Mouse (Mus musculus) kidney, adult 2 months (tissue): ENCODE measurements around the gene Neu2. TPM values are rescaled to one million over a fixed set of nuclear protein-coding genes. Genes with fewer than 3 reads are reported as not detected.

Experiments
- DNase-seq: peaks from one replicate; pipeline ENCODE4 v3.0.0; 2021
- H3K27ac ChIP-seq: fragments of 200-500 bp; 2 replicates; pipeline ENCODE4 v1.5.1; 2012; ENCODE audit warnings: low read depth, low read length, control low read depth, inconsistent platforms; ENCODE audit not compliant: insufficient read depth
- H3K27me3 ChIP-seq: fragments of 200-500 bp; replicated peaks from 2 replicates; pipeline ENCODE4 v1.6.1; 2012; ENCODE audit warnings: mild to moderate bottlenecking, moderate library complexity, low read length, inconsistent platforms; ENCODE audit not compliant: control insufficient read depth, insufficient read depth
- H3K36me3 ChIP-seq: fragments of 200-500 bp; 2 replicates; pipeline ENCODE4 v1.6.1; 2012; ENCODE audit warnings: mild to moderate bottlenecking, moderate library complexity, low read length, inconsistent platforms; ENCODE audit not compliant: control insufficient read depth, insufficient read depth
- H3K4me1 ChIP-seq: fragments of 200-500 bp; 2 replicates; pipeline ENCODE4 v1.6.1; 2011; ENCODE audit warnings: low read length; ENCODE audit not compliant: control insufficient read depth, insufficient read depth
- H3K4me3 ChIP-seq: fragments of 200-500 bp; 2 replicates; pipeline ENCODE4 v1.5.1; 2011; ENCODE audit warnings: mild to moderate bottlenecking, low read depth, low read length, control low read depth; ENCODE audit not compliant: insufficient read depth
- CTCF ChIP-seq: fragments of 200-500 bp; conservative IDR thresholded peaks from 2 replicates; pipeline ENCODE4 v1.5.1; 2011; ENCODE audit warnings: low read depth, mild to moderate bottlenecking, control low read depth, low read length, moderate library complexity, mixed read lengths; ENCODE audit not compliant: insufficient read depth, insufficient read length
- POLR2A ChIP-seq: fragments of 200-500 bp; IDR thresholded peaks from one replicate; pipeline ENCODE4 v1.6.1; 2011; ENCODE audit warnings: low read depth, low read length, control low read depth
- WGBS: fragments of 180-500 bp; shearing (Covaris S2); methylation state at CpG from one replicate; pipeline ENCODE4 v1.1.7; 2018; 5-methylcytosine and 5-hydroxymethylcytosine counted together
- polyA plus RNA-seq: library from polyadenylated mRNA; depleted of rRNA; stranded (reverse); fragments of >200 nt; gene quantifications from 2 replicates; pipeline ENCODE4 v1.2.3, GENCODE M21; 2012

The Neu2 gene
- polyA plus RNA-seq, 1 experiment: 20.3 TPM

DNA sequence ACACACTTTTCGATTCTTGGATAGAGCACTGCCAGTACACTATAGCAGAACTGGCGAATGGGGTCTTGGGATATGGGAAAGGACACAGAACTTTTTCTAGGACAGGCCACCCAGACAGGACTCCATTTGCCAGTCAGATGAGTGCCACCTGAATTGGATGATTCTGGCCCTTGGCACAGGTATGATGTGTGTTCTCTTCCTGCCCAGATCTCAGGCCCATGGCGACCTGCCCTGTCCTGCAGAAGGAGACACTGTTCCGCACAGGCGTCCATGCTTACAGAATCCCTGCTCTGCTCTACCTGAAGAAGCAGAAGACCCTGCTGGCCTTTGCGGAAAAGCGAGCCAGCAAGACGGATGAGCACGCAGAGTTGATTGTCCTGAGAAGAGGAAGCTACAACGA, 85.0 kb downstream of the Neu2 start:
- Histone ChIP-seq H3K27me3 (no peaks in the 10 kb centered on the region), H3K36me3 (no peaks in the 10 kb centered on the region), H3K27ac (no peak overlapping the region), H3K4me1 (no peaks in the 10 kb centered on the region), H3K4me3 (no peak overlapping the region)
- no peak for DNase-seq
- WGBS: 94% methylated on average over 10 of the region's 10 CpGs
- TF ChIP-seq CTCF (no peak), POLR2A (no peak)

DNA sequence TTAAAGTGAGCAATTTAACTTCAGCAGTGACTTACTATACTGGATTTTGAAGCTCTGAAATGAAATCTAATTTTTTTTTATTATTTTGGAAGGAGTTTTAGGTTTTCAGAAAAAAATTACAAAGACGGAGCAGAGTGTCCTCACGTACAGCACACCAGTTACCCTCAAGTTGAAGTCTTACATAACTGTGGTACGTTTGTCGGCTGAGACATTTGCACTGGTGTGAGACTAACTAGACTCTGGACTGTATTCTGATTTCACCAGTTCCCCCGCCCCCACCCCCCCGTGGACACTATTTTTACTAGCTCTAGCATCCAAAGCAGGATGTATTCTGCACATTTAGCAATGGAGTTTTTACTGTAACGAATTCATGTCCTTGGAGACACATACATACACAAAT, 90.8 kb downstream of the Neu2 start:
- 63% methylated on average over 7 of the region's 7 CpGs for WGBS

DNA sequence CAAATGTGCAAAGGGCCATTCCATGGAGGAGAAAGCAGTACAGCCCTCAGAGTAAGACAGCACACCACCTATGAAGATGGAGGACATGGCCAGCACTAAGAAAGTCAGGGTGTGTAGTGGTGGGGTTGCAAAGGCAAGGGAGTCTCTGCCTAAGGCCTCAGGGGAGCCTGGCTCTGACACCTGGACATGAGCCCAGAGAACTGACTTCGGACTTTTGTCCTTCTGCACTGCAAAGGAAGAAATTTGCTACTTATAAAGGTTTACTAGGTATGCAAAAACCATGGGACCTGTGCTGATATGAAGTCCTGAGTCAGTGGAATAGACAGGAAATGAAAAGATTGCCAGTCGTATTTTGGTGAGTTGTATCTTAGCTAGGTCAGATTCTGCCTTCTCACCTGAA, 92.1 kb downstream of the Neu2 start:
- Histone ChIP-seq H3K27ac (peak overlapping the region; percentile 84), H3K4me3 (no peak overlapping the region), H3K36me3 (no peaks in the 10 kb centered on the region), H3K4me1 (peaks cover 16% of the 10 kb centered on the region), H3K27me3 (no peaks in the 10 kb centered on the region)
- WGBS: 41% methylated on average over 2 of the region's 2 CpGs
- DNase-seq: peak; percentile 76
- TF ChIP-seq POLR2A: no peak
- TF ChIP-seq CTCF: no peak

More for the DNA sequence above, 90.8 kb downstream of the Neu2 start:
- Histone ChIP-seq H3K4me1 (peaks cover 16% of the 10 kb centered on the region), H3K4me3 (no peak overlapping the region), H3K36me3 (no peaks in the 10 kb centered on the region), H3K27ac (no peak overlapping the region; the same call in 1 of the 2 replicates), H3K27me3 (no peaks in the 10 kb centered on the region)
- peak; percentile 65 for DNase-seq
- no peak for TF ChIP-seq POLR2A
- no peak for TF ChIP-seq CTCF

DNA sequence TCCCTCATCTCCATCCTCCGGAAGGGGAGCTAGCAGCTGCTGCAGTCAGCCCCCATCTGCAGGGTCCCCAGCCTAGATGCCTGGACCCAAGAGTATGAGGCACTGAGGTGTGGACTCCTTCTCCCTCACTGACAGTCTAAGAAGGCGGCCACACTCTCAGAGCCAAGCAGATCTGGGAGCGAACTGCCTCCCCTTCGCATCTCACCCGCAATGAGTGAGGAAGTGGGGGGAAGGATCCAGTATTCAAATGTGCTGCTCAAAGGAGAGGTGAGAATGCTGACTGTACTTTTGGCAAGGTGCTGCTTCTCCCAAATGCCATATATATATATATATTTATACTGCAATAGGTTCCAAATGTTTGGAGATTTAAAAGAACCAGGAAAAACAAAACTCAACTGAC, 93.7 kb downstream of the Neu2 start:
- Histone ChIP-seq H3K4me3 (no peak overlapping the region), H3K36me3 (no peaks in the 10 kb centered on the region), H3K4me1 (peaks cover 16% of the 10 kb centered on the region), H3K27ac (no peak overlapping the region), H3K27me3 (no peaks in the 10 kb centered on the region)
- 92% methylated on average over 5 of the region's 5 CpGs for WGBS
- no peak for DNase-seq
- TF ChIP-seq CTCF: no peak
- TF ChIP-seq POLR2A: no peak

DNA sequence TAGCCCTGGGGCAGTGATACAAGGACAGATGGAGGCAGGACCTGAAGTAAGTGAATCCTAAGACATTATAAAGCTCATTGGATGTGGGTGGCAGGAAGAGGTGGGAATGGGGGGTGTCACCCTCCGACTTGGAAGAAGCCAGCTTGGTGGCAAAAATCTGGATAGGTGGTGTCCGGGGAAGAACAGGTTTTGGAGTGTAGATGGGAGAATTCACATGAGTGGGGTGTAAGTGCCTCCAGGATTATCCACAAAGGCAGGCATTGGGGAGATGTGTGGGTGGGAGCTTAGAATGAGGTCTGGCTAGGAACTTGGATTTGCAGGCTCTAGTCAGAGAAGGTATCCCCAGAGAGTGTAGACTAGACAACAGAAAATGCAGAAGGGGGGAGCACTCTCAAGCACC, 95.6 kb downstream of the Neu2 start:
- Histone ChIP-seq H3K27ac (no peak overlapping the region), H3K4me1 (peaks cover 11% of the 10 kb centered on the region), H3K4me3 (no peak overlapping the region), H3K36me3 (no peaks in the 10 kb centered on the region), H3K27me3 (no peaks in the 10 kb centered on the region)
- no peak for TF ChIP-seq POLR2A
- TF ChIP-seq CTCF: no peak
- 87% methylated on average over 2 of the region's 2 CpGs for WGBS
- DNase-seq: no peak

DNA sequence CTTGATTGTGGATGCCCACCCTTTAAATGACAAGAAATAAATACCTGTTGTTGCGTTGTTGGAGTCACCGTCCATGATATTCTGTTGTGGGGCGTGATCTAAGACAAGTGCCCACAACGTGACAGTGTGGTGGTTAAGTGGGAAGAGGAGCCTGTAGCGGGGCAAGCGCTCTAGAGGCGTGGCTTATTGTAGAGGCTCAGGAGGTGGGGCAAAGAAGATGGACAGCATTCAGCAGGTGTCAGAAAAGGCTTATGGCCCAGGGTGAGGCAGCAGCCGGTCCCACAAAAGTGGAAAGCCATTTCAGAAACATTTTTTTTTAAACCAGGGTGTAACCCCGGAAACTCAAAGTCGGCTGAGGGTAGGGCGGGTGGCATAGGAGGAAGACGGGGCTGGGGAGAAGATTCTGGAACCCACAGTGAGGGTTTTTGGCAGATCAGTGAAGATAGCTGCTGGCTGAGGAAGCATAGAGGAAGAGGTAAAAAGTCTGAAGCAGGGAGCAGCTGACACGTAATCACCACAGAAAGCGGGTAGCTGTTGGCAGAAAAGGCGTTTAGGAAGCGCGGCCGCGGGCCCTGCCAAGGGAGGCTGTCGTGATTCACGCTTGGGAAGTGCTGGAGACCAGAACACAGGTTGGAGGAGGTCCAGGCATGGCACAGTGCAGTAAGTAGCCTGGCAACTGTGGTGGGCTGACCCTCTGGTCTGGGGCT, 97.8 kb downstream of the Neu2 start:
- peaks cover under 1% of the 10 kb centered on the region; the same call in 1 of the 2 replicates for H3K4me1 ChIP-seq
- 78% methylated on average over 21 of the region's 21 CpGs for WGBS
- DNase-seq: peak; percentile 54
- no peak overlapping the region for H3K27ac ChIP-seq
- TF ChIP-seq POLR2A: no peak
- TF ChIP-seq CTCF: no peak
- no peaks in the 10 kb centered on the region for H3K27me3 ChIP-seq
- no peaks in the 10 kb centered on the region for H3K36me3 ChIP-seq
- no peak overlapping the region for H3K4me3 ChIP-seq

DNA sequence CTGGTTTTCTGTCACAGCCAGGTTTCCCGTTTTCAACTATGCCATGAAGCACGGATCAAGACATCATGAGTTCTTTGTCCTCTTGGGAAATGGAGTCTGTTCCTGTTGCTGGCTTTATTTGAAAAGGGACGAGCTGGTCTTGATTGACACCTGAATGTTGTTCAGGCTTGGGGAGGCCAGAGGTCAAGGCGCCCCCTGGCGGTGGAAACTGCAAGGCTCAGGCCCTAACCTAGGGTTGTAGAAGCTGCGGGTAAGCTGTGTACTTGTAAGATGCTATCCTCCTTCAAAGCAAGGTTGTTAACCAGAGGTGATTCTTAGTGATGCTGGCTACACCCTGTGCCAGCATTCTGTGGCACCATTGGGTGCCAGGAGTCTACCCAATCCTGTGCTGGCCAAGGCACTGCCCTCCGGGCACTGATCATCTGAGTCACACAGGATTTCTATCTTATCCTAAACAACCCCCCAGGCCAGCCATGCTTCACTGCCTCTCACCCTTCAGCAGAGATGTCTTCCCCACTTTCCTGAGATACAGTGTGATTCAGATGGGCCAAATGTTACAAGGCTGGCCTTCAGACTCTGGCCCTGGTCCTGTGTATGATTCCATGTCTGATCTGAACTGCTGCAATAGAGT, 98.8 kb downstream of the Neu2 start:
- H3K4me1 ChIP-seq: no peaks in the 10 kb centered on the region
- 32% methylated on average over 7 of the region's 7 CpGs for WGBS
- peak; percentile 77 for DNase-seq
- TF ChIP-seq CTCF (peak; percentile 84), POLR2A (no peak)
- no peak overlapping the region for H3K4me3 ChIP-seq
- no peaks in the 10 kb centered on the region for H3K36me3 ChIP-seq
- no peaks in the 10 kb centered on the region for H3K27me3 ChIP-seq
- no peak overlapping the region for H3K27ac ChIP-seq
